Mouse (Mus musculus) kidney, adult 2 months (tissue): ENCODE results near the gene Nr1i3.

Experiments
- CTCF ChIP-seq: fragments of 200-500 bp; conservative IDR thresholded peaks from 2 replicates; pipeline ENCODE4 v1.5.1; 2011; ENCODE audit warnings: low read depth, mild to moderate bottlenecking, control low read depth, low read length, moderate library complexity, mixed read lengths; ENCODE audit not compliant: insufficient read depth, insufficient read length
- POLR2A ChIP-seq: fragments of 200-500 bp; IDR thresholded peaks from one replicate; pipeline ENCODE4 v1.6.1; 2011; ENCODE audit warnings: low read depth, low read length, control low read depth

GRCm38 (mm10) chr1:171245353-171245752 is 31.6 kb downstream of the Nr1i3 start:
- TF ChIP-seq POLR2A (no peak), CTCF (no peak)
